Mouse (Mus musculus) ZHBTc4 (cell line): ENCODE data around the gene Spag9.

Source experiments
- DNase-seq: peaks from one replicate; pipeline ENCODE4 v3.0.0-alpha.2; 2011; ENCODE audit warnings: low read depth, low spot score

Gene Spag9

GRCm38 (mm10) chr11:94130118-94131095, 134.5 kb downstream of the Spag9 start:
- no peak for DNase-seq

DNA sequence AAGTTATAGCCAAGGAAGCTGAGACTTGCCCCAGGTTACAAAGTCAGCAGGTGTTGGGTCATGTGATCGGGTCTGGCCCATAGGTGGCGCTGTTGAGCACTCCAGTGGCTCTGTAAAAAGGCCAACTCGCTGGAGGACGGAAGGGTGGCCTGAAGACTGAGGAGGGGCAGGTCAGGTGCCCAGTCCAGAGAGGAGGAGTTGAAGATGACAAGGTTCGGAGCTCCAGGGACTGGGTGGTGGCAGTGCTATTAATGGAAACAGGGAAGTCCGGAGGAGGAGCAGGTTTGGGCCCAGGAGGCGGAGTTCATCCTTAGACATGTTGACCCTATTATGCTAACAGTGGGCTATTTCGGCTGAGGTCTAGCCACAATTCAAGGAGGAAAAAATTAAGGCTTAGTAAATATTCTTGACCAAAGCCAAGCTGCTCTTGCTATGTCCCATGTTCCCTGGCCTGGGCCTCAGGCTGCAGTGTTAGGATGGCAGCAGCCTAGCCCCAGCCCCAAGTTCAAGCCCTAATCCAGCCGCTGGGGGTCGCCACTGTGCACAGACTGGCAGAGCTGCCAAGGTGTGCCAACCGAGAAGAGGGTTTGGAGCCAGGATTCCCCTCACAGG, 137.6 kb downstream of the Spag9 start:
- DNase-seq, result peak; percentile 91

DNA sequence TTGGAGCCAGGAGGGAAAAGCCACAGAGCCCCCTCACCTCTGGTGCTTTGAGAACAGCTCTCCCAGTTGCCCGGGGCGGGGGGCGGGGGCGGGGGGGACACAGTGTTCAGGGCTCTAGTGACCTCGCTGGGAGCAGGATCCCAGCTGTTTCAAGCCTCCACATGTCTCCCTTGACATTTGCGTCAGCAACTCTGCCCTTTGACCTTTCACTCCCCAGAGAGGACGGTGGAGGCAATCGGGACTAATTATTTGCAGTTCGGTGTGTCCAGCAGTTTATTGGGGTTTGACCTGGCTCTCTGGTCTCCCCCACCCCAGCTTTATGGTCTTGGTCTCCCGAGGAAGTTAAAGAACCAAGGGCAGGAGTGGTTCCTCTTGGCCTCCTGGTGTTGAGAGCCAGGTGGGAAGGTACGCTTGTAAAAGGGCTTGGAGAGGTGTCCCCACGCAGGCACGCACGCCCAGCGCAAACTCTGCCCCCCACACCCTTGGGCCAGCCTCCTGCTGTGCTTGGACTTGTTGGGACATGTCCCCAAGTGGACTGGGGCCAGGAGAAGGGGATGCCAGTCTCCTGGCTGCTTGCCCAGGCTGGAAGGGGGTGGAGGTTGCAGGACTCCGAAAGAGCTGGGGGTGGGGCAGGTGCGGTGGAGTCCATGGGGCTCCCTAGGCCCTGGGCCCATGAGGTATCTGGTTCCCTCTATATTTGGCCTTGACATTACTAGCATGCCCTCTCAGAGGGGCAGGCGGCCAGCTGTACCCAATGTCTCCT, 138.4 kb downstream of the Spag9 start:
- no peak for DNase-seq

- DNase-seq, result no peak
Measured at GRCm38 (mm10) chr11:94135581-94136001, 139.7 kb downstream of the Spag9 start.

DNA sequence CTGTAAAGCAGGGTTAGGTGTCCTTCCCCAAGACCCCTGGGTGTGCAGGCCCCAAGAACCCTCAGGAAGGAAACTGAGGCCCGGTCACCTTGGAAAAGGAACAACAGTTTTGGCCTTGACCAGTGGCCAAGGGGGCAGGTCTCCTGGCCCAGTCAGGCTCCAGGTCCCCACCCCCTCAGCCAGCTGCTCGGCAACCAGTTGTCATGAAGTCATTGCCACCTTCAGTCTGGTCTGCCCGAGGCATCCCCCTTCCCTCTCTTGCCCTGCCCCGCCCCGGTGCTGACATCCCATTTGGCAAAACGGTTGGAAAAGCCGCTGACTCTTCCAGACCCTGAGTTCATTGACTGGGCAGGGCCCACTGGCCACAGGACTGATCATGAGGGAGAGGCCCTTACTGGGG, 140.8 kb downstream of the Spag9 start:
- DNase-seq, result no peak

- DNase-seq, result peak; percentile 60
Measured at GRCm38 (mm10) chr11:94137326-94138061, 141.6 kb downstream of the Spag9 start.

DNA sequence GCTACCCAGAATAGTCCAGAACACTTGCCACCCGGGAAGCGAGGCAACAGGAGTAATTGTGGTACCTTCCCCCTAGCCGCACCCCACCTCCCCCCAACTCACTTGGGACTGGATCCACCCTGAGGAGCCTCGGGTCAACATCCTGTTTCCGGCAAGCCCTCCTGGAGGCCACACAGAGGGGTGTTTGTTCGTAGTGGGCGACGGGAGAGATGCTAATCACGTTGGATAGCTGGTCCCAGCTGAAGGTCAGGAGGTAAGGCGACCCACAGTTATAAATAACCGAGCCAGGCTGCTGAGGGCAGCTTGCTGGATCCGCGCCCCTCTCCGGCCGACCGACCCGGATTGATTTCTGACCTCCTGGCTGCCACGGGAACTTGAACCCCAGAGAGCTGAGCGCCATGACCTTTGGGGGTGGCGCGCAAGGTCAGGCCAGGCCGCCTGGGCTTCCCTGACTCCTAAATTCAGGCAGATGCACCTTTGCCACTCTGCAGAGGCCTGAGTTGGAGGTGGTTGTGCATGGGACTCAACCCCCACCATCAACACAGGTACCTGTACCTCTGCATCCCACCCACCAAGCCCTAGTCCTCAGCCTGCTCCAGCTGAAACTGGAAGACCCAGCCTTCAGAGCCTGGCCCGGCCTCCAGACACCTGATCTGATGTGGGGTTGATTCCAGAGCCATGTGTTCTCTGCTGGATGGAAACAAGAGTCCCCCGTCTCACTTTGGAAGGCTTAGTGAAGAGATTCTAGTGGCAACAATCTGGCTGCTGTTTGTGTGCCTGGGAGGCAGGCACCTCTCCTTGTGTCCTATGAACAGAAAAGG, 142.7 kb downstream of the Spag9 start:
- peak; percentile 65 for DNase-seq

GRCm38 (mm10) chr11:94139232-94139620, 143.3 kb downstream of the Spag9 start:
- DNase-seq, result no peak

- DNase-seq, result no peak
Measured at GRCm38 (mm10) chr11:94140540-94140939, 144.6 kb downstream of the Spag9 start.

DNA sequence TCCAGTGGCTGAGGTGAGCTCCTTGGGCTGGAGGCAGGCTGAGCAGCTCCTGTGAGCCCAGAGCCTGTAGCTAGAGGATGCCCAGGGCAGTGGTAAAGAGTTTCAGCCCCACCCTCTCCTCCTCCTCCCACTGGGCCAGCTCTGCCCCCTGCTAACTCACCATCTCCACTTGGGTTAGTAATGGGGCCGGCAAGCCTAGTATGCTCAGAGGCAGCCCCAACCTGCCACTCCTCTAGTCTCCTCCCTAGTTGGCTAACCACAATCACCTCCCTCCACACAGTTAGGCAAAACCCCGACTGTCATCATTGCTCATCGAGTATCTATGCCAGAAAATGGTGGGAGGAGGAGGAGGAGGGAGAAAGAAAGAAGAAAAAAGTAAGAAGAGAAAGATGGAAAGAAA, 145.7 kb downstream of the Spag9 start:
- DNase-seq, result no peak

GRCm38 (mm10) chr11:94143336-94143735, 147.4 kb downstream of the Spag9 start:
- DNase-seq, result no peak

DNA sequence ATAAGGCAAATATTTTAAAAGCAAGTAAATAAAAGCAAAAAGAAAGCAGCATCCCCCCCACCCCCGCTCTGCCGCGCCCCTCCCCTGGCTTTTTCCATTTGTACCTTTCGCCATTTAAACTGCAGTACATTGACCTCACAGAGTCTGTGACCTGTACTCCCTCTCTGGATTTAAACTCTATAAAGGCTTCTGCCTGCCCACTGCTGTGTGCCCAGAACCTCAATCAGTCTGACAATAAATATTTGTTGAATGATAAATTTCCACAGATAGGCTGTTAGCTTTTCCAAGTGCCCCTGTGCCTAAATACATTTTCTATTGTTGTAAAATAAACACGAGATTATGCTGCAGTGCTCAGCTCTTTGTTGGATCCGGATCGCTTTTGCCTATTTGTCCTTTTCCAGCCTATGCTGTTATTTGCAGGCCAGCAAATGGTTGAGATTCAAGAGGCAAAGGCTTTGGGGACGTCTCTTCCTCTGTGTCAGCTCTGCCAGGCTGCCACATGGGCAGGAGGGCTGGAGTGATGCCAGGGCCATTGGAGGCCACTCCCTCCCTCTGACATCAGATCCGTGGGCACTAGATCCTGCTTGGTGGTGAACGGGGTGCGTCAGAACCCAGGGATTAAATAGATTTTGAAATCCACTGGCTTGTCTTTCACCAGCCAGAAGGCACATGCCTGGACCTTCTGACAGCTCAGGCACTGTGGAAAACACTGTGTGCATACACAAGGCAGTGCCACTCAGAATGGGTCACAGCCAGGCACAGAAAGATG, 149.1 kb downstream of the Spag9 start:
- DNase-seq, result no peak

DNA sequence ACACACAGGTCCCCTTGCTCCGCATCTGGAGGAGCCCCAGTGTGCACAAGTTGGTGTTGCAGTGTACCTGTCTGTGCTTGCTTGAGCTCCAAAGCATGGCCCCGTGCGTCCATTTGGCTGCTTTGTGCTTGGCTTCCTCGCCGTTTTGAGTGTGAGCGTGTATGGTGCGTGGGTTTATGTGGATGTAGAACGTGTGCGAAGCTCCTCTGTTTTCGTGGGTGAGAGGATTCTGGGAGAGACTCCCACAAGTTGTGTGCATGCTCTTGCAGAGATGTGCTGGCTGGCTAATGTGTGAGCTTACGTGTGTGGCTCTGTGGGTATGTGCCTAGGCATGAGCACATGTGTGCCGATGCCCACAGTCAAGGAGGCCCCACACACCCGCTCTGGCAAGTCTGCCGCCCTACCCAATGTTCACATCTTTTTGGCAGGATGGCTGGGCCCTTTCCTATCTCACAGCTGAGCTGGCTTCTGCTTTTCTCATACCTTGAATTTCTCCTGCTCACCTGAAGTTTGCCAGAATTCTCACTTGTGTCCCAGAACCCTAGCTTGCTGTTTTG, 150.2 kb downstream of the Spag9 start:
- DNase-seq, result no peak

- DNase-seq, result peak; percentile 70
Measured at GRCm38 (mm10) chr11:94146733-94147485, 151.0 kb downstream of the Spag9 start.

GRCm38 (mm10) chr11:94148105-94148696, 152.3 kb downstream of the Spag9 start:
- DNase-seq, result no peak

DNA sequence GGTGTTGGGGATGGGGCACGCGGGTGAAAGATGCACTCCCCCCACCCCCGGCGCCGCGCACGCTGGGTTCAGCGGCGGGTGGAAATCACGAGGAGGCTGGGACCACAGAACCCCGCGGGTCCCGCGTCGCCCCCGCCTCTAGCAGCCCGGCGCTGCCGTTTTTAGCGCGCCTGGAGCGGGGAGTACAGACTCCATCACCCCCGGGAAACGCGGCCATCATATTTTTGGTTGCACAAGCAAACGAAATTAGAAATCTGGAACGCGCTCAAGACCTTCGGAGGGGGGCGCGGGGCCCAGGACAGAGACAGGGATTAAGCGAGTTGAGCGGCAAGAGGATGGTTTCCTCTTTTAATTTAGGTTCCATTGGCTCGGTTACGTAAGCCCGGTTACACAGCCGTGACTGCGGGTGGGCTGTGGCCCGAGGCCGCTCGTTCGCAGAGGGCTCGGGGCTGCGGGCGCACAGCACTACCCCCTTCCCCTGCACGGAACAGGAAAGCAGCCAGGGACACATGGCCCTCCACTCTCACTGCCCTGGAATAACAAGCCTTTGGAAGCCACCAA, 153.1 kb downstream of the Spag9 start:
- no peak for DNase-seq

DNA sequence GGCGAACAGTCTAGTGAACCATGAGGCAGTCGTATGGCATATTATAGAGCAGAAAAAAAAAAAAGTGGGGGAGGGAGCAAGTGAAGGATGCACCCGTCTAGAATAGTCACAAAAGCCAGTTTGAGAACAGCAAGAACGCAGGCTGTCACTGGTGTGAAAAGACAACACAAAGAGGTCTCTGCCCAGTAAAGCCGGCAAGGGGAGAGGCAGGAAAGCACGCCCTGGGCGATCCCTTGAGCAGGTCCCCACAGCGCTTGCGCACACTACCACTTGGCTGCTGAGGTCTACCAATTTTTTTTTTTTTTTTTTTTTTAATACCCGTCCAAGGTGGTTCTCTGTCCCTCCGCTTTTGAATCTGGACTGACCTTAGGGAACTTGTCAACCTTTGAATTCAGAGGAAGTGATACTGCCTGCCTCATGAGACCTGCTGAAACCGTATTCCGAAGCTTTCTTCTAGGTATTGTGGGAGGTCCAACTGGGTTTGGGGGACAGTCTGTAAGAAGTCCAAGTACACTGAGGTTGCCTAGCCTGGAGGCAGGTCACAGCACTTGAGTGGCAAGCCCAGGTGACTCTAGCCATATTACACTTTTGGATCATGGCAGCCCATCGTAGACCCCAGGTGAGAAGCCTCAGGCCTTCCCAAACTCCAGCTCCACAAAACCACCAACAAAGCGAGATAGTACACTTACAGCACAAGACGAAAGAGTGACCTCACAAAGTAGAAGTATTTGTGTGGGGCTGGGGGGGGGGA, 153.8 kb downstream of the Spag9 start:
- peak; percentile 75 for DNase-seq
